Mouse (Mus musculus): ENCODE measurements around the gene Psme2. TPM values are rescaled to one million over a fixed set of nuclear protein-coding genes. Genes with fewer than 3 reads are reported as not detected.
A peak's percentile ranks its signal among the peaks of the same experiment; 100 is the strongest.

Gene Psme2
- polyA plus RNA-seq, 1 experiment from 2014 or later: 237 TPM

DNA sequence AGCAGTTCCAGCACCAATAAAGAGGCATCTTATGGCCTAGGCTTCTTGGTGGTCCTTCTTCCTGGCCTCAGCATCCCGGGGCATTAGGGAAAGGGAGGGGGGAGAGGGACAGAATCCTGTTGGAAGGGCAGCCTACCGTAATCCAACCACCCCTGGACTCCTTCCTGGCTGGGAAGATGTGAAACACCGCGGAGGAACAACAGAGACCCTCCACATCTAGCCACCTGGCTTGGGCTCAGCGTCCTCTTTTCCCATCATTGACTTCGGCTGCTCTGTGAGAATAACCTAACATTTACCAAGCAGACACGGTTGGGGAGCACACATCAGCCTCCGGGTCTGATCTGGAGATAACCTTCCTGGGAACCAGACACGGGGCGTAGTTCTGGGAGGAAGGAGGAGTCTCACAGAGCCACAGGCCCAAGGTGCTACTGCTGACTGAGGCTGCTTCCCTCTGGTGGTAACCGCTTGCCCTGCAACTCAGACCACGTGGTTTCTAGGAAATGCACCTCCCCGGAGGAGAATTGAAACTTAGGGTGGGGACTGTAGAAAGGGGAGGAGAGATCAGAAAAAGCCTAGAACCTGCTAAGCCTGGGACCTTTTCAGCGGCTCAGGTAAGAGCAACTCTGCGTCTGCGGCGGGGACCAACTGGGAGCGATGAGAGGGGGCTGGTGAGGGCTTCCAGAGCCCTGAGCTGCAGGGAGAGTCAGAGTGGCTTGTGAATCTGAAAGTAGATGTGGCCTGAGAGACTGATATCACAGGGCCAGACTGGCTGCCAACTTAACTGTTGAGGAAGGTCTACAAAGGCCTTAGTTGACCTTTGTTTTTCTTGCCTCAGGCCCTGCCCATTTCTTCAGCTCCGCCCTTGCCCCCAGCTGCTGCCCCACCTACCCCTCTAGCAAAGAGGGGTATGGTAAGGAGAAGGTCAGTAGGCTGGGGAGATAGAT lies 13.0 kb upstream of the Psme2 start:
- 20% methylated on average over 19 of the region's 19 CpGs for WGBS
- Histone ChIP-seq H3K27ac (replicated peaks; ENCODE audit: low read depth, low read length) (peak overlapping the region; percentile 22), H3K27me3 (ENCODE audit: control insufficient read depth, insufficient read depth, low read length) (no peaks in the 10 kb centered on the region), H3K4me3 (ENCODE audit: low read depth, low read length) (peak overlapping the region; percentile 18; the same call in 1 of the 2 replicates), H3K4me2 (ENCODE audit: low read depth, low read length) (peak overlapping the region; percentile 24), H3K4me1 (ENCODE audit: control insufficient read depth, insufficient read depth, low read length) (no peaks in the 10 kb centered on the region; the same call in 1 of the 2 replicates), H3K9ac (replicated peaks; ENCODE audit: low read length) (peak overlapping the region; percentile 50), H3K36me3 (replicated peaks; ENCODE audit: control insufficient read depth, insufficient read depth, low read depth, low read length) (peaks cover 10% of the 10 kb centered on the region), H3K9me3 (replicated peaks; ENCODE audit: control insufficient read depth, low read length) (no peaks in the 10 kb centered on the region)
- ATAC-seq (replicated peaks; ENCODE audit: insufficient number of reproducible peaks, low FRiP score, low TSS enrichment, low read depth) (peak; percentile 80), DNase-seq (ENCODE audit: low spot score) (peak; percentile 91)

DNA sequence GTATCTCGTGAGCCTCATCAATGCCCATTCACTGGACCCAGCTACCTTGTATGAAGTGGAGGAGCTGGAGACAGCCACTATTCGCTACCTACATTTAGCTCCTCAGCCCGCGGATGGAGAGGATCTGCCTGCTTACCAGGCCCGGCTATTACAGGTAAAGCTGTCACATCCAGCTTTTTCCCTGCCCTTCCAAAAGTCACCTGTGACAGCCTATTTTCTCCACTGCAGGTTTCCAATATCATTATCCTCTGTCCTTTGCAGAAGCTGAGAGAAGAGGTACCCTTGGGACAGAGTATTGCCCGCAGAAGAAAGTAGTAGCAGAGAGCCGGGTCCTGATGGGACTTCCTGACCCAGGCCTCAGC lies 12.3 kb upstream of the Psme2 start, which contains the start of gene Irf9:
Gene Irf9 (plus strand): TSS at position 301 of the 362 bp plus-strand sequence.
- 87% methylated on average over 7 of the region's 7 CpGs for WGBS
- ATAC-seq (replicated peaks; ENCODE audit: insufficient number of reproducible peaks, low FRiP score, low TSS enrichment, low read depth) (no peak), DNase-seq (ENCODE audit: low spot score) (no peak)
- Histone ChIP-seq H3K4me2 (ENCODE audit: low read depth, low read length) (peak within 1 kb of the TSS; percentile 24), H3K36me3 (replicated peaks; ENCODE audit: control insufficient read depth, insufficient read depth, low read depth, low read length) (peaks cover 11% of the 10 kb centered on the region), H3K27me3 (ENCODE audit: control insufficient read depth, insufficient read depth, low read length) (no peaks in the 10 kb centered on the region), H3K9ac (replicated peaks; ENCODE audit: low read length) (peak within 1 kb of the TSS; percentile 50), H3K27ac (replicated peaks; ENCODE audit: low read depth, low read length) (peak within 1 kb of the TSS; percentile 22), H3K4me3 (ENCODE audit: low read depth, low read length) (peak within 1 kb of the TSS; percentile 18; the same call in 1 of the 2 replicates), H3K9me3 (replicated peaks; ENCODE audit: control insufficient read depth, low read length) (no peaks in the 10 kb centered on the region), H3K4me1 (ENCODE audit: control insufficient read depth, insufficient read depth, low read length) (no peaks in the 10 kb centered on the region; the same call in 1 of the 2 replicates)

DNA sequence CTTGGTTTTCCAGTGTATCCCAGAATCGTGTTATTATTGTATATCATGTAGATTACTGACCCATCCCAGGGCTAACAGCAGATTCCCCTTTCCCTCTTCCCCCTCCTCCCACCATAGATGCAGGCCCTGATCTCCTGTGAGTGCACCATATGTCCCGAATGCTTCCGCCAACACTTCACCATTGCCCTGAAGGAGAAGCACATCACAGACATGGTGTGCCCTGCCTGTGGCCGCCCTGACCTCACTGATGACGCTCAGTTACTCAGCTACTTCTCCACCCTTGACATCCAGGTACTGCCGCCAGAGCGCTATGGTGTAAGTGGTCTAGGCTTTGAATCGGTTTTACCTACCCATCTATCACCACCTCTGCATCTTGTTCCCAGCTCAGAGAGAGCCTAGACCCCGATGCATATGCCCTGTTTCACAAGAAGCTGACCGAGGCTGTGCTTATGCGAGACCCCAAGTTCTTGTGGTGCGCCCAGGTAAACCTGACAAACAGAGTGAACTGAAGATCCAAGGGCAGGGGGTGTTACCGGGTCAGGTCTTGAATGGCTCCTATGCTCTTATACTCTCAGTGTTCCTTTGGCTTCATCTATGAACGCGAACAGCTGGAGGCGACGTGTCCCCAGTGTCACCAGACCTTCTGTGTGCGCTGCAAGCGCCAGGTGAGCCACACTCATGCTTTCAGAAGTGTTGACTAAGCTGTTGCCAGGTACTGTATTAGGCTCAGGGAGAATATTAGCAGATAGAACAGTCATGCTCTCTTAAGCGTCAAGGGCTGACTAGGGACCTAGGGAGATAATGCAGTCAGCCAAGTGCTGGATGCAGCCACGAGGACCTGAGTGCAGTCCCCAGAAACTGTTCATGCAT lies 7.8 kb upstream of the Psme2 start:
- no peak for ATAC-seq (replicated peaks; ENCODE audit: insufficient number of reproducible peaks, low FRiP score, low TSS enrichment, low read depth)
- Histone ChIP-seq H3K9me3 (replicated peaks; ENCODE audit: control insufficient read depth, low read length) (no peaks in the 10 kb centered on the region), H3K36me3 (replicated peaks; ENCODE audit: control insufficient read depth, insufficient read depth, low read depth, low read length) (peaks cover 15% of the 10 kb centered on the region), H3K27ac (replicated peaks; ENCODE audit: low read depth, low read length) (no peak overlapping the region), H3K4me1 (ENCODE audit: control insufficient read depth, insufficient read depth, low read length) (no peaks in the 10 kb centered on the region; the same call in 1 of the 2 replicates), H3K27me3 (ENCODE audit: control insufficient read depth, insufficient read depth, low read length) (no peaks in the 10 kb centered on the region), H3K4me3 (ENCODE audit: low read depth, low read length) (no peak overlapping the region), H3K9ac (replicated peaks; ENCODE audit: low read length) (no peak overlapping the region), H3K4me2 (ENCODE audit: low read depth, low read length) (no peak overlapping the region; the same call in 1 of the 2 replicates)
- WGBS: 94% methylated on average over 21 of the region's 21 CpGs
- DNase-seq (ENCODE audit: low spot score): no peak

DNA sequence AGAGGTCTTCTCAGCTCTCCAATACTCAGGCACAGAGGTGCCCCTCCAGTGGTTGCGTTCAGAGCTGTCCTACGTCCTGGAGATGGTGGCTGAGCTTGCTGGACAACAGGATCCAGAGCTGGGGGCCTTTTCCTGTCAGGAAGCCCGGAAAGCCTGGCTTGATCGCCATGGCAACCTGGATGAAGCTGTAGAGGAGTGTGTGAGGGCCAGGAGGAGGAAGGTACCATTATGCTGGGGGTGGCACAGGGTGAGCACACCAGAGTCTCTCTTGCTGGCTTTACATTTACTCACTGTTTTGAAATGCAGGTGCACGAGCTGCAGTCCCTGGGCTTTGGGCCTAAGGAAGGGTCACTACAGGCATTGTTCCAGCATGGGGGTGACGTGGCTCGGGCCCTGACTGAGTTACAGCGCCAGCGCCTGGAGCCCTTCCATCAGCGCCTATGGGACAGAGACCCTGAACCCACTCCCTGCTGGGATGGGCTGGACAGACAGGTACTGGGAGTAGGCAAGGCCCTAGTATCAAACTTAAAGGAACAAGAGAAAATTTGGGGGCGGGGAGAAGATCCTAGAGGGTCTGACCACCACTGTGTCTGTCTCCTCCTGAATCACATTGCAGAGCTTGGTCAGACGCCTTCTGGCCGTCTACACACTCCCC lies 5.2 kb upstream of the Psme2 start:
- Histone ChIP-seq H3K9ac (replicated peaks; ENCODE audit: low read length) (no peak overlapping the region), H3K36me3 (replicated peaks; ENCODE audit: control insufficient read depth, insufficient read depth, low read depth, low read length) (peaks cover 12% of the 10 kb centered on the region), H3K9me3 (replicated peaks; ENCODE audit: control insufficient read depth, low read length) (no peaks in the 10 kb centered on the region), H3K4me2 (ENCODE audit: low read depth, low read length) (no peak overlapping the region), H3K4me1 (ENCODE audit: control insufficient read depth, insufficient read depth, low read length) (0 out of 2 replicates have a peak, but pooled peaks cover 2% of the 10 kb centered on the region), H3K27me3 (ENCODE audit: control insufficient read depth, insufficient read depth, low read length) (no peaks in the 10 kb centered on the region), H3K4me3 (ENCODE audit: low read depth, low read length) (no peak overlapping the region), H3K27ac (replicated peaks; ENCODE audit: low read depth, low read length) (no peak overlapping the region)
- WGBS: 82% methylated on average over 13 of the region's 13 CpGs
- DNase-seq (ENCODE audit: low spot score) (no peak), ATAC-seq (replicated peaks; ENCODE audit: insufficient number of reproducible peaks, low FRiP score, low TSS enrichment, low read depth) (no peak)

DNA sequence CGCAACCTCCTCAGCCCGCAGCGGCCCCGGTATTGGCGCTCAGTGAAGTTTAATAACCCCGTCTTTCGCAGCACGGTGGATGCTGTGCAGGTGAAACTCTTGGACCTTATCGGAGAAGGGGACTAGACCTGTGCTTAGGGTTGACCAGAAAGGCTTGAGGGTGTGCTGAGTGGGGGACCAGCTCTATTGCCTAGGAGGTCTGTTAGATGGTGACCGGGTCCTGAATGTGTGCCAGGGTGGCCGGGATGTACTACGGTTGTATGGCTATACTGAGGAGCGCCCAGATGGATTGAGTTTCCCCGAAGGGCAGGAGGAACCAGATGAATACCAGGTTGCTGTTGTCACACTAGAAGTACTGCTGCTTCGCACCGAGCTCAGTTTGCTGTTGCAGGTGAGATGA lies 1.3 kb upstream of the Psme2 start:
- H3K27me3 ChIP-seq (ENCODE audit: control insufficient read depth, insufficient read depth, low read length): no peaks in the 10 kb centered on the region
- peak overlapping the region; percentile 86 for H3K9ac ChIP-seq (replicated peaks; ENCODE audit: low read length)
- peak overlapping the region; percentile 91 for H3K4me2 ChIP-seq (ENCODE audit: low read depth, low read length)
- peak overlapping the region; percentile 57; the same call in 1 of the 2 replicates for H3K27ac ChIP-seq (replicated peaks; ENCODE audit: low read depth, low read length)
- WGBS: 5% methylated on average over 16 of the region's 16 CpGs
- H3K36me3 ChIP-seq (replicated peaks; ENCODE audit: control insufficient read depth, insufficient read depth, low read depth, low read length): peaks cover 7% of the 10 kb centered on the region; the same call in 1 of the 2 replicates
- H3K9me3 ChIP-seq (replicated peaks; ENCODE audit: control insufficient read depth, low read length): no peaks in the 10 kb centered on the region
- peak overlapping the region; percentile 91 for H3K4me3 ChIP-seq (ENCODE audit: low read depth, low read length)
- ATAC-seq (replicated peaks; ENCODE audit: insufficient number of reproducible peaks, low FRiP score, low TSS enrichment, low read depth) (no peak), DNase-seq (ENCODE audit: low spot score) (no peak)
- H3K4me1 ChIP-seq (ENCODE audit: control insufficient read depth, insufficient read depth, low read length): 0 out of 2 replicates have a peak, but pooled peaks cover 2% of the 10 kb centered on the region

DNA sequence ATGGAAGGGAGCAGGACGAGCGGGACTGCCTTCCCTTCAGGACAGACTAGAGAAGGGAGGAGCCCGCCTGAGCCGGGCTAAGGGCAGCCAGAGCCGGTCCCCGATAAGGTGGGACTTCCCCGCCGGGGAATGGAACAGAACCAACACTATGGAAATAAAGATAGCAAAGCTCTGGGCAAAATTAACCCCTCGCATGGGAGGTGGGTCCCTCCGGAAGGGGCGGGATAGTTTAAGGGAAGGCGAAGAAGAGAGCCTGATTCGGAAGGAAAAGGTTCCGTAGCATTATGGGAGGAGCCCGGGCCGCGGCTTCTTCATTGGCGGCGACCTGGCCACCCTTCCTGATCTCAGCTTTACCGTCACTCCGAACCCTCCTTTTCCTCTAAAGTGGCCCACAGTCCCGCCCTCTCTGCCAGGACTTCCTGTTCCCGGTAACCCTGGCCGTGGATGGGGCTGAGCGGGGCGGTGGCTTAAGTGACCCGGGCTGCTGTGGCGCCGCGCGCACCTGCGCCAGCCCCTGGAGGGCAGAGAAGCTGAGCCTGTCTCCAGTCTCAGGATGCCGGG lies 498 bp upstream of the Psme2 start, which contains the start of gene Rnf31:
Gene Rnf31 (plus strand): TSS at position 378 of the 561 bp plus-strand sequence.
- Histone ChIP-seq H3K4me3 (ENCODE audit: low read depth, low read length) (peak within 1 kb of the TSS; percentile 91), H3K9me3 (replicated peaks; ENCODE audit: control insufficient read depth, low read length) (no peaks in the 10 kb centered on the region), H3K4me1 (ENCODE audit: control insufficient read depth, insufficient read depth, low read length) (0 out of 2 replicates have a peak, but pooled peaks cover 2% of the 10 kb centered on the region), H3K27me3 (ENCODE audit: control insufficient read depth, insufficient read depth, low read length) (no peaks in the 10 kb centered on the region), H3K36me3 (replicated peaks; ENCODE audit: control insufficient read depth, insufficient read depth, low read depth, low read length) (peaks cover 7% of the 10 kb centered on the region; the same call in 1 of the 2 replicates), H3K9ac (replicated peaks; ENCODE audit: low read length) (peak within 1 kb of the TSS; percentile 86), H3K27ac (replicated peaks; ENCODE audit: low read depth, low read length) (peak within 1 kb of the TSS; percentile 89), H3K4me2 (ENCODE audit: low read depth, low read length) (peak within 1 kb of the TSS; percentile 91)
- DNase-seq (ENCODE audit: low spot score) (peak; percentile 94), ATAC-seq (replicated peaks; ENCODE audit: insufficient number of reproducible peaks, low FRiP score, low TSS enrichment, low read depth) (peak; percentile 88)
- WGBS: under 1% methylated on average over 33 of the region's 33 CpGs

Data from embryonic facial prominence, embryonic 11.5 days (tissue).